In genomic region chr14:105300551-105300950, GRCm38 (mm10) we compare ENCODE assay signal across 19 mouse cellular contexts. TPM values are rescaled to one million over a fixed set of nuclear protein-coding genes. Genes with fewer than 3 reads are reported as not detected.
A peak's percentile ranks its signal among the peaks of the same experiment; 100 is the strongest.
DNase-seq lines count a peak whose midpoint lies in the region; ATAC-seq and TF ChIP-seq lines count a peak whose summit lies in the region.
"Had no signal": no experiment of that assay in that cellular context is flagged by ENCODE, and none has a peak within 500 bp of the region (broad histone marks: within the 10 kb centered on the region; RNA-seq: fewer than 3 reads in every experiment).

No protein-coding gene starts in this region.

- no peak overlapping the region for H3K4me2 ChIP-seq in lung, postnatal 0 days (replicated peaks; ENCODE audit: low read depth, low read length)
- no peak overlapping the region for H3K4me2 ChIP-seq in intestine, postnatal 0 days (replicated peaks; ENCODE audit: low read depth)
- H3K4me2 ChIP-seq: forebrain, embryonic 13.5 days; lung, embryonic 14.5 days; midbrain, embryonic 12.5 days; stomach, embryonic 15.5 days had no signal

- H3K27me3 ChIP-seq in lung, postnatal 0 days (replicated peaks; ENCODE audit: insufficient read depth, low read length) = no peaks in the 10 kb centered on the region
- no peaks in the 10 kb centered on the region for H3K27me3 ChIP-seq in intestine, postnatal 0 days (replicated peaks; ENCODE audit: control insufficient read depth, insufficient read depth, low read length)
- H3K27me3 ChIP-seq: forebrain, embryonic 13.5 days; midbrain, embryonic 12.5 days; Patski; stomach, embryonic 15.5 days had no signal

- no peak overlapping the region for H3K9ac ChIP-seq in lung, postnatal 0 days (replicated peaks; ENCODE audit: low read depth)
- no peak overlapping the region for H3K9ac ChIP-seq in intestine, postnatal 0 days (ENCODE audit: low read depth, low read length)
- H3K9ac ChIP-seq: forebrain, embryonic 13.5 days; lung, embryonic 14.5 days; midbrain, embryonic 12.5 days; stomach, embryonic 15.5 days had no signal

- no peak overlapping the region for H3K4me3 ChIP-seq in lung, postnatal 0 days (ENCODE audit: low read depth, low read length)
- H3K4me3 ChIP-seq in intestine, postnatal 0 days (ENCODE audit: low read depth, low read length) = no peak overlapping the region
- H3K4me3 ChIP-seq: forebrain, embryonic 13.5 days; hindbrain, embryonic 10.5 days; layer of hippocampus, adult 2 months; limb, embryonic 10.5 days; midbrain, embryonic 12.5 days; stomach, embryonic 15.5 days had no signal

- TF ChIP-seq CTCF in lung, postnatal 0 days (IDR thresholded peaks at IDR 0.05) = no peak
- TF ChIP-seq CTCF in intestine, postnatal 0 days (IDR thresholded peaks at IDR 0.05; ENCODE audit: low read depth) = no peak

- no peaks in the 10 kb centered on the region for H3K9me3 ChIP-seq in lung, postnatal 0 days (ENCODE audit: low read length)
- H3K9me3 ChIP-seq in intestine, postnatal 0 days (ENCODE audit: control insufficient read depth) = no peaks in the 10 kb centered on the region
- H3K9me3 ChIP-seq: forebrain, embryonic 13.5 days; hindbrain, embryonic 10.5 days; limb, embryonic 10.5 days; midbrain, embryonic 12.5 days; stomach, embryonic 15.5 days had no signal

- H3K27ac ChIP-seq in lung, postnatal 0 days (ENCODE audit: low read length) = no peak overlapping the region
- no peak overlapping the region for H3K27ac ChIP-seq in intestine, postnatal 0 days (ENCODE audit: low read depth, low read length)
- H3K27ac ChIP-seq: forebrain, embryonic 13.5 days; hindbrain, embryonic 10.5 days; layer of hippocampus, adult 2 months; limb, embryonic 10.5 days; midbrain, embryonic 12.5 days; stomach, embryonic 15.5 days had no signal

- peaks cover 11% of the 10 kb centered on the region; the same call in 1 of the 2 replicates for H3K36me3 ChIP-seq in lung, postnatal 0 days (ENCODE audit: insufficient read depth, low read length)
- H3K36me3 ChIP-seq in intestine, postnatal 0 days (ENCODE audit: control insufficient read depth, insufficient read depth) = peaks cover 29% of the 10 kb centered on the region
- H3K36me3 ChIP-seq: stomach, embryonic 15.5 days had no signal

- WGBS in lung, postnatal 0 days = 68% methylated on average over 10 of the region's 10 CpGs
- WGBS in intestine, postnatal 0 days = 47% methylated on average over 10 of the region's 10 CpGs

- DNase-seq in frontal cortex, adult 2 months (ENCODE audit: extremely low spot score in 1 of 2, low spot score in 1 of 2) = no peak
- DNase-seq in lung, postnatal 0 days (ENCODE audit: low spot score) = peak; percentile 21
- DNase-seq in lung, postnatal 4 days = no peak
- DNase-seq in neural tube, embryonic 10.5 days (ENCODE audit: extremely low spot score, low spot score) = no peak
- no peak for DNase-seq in heart, adult 9 months (ENCODE audit: low spot score in 2 of 2)
- DNase-seq: cerebellum, adult 9-11 months; kidney, postnatal 10 days; lung, embryonic 14.5 days had no signal

- ATAC-seq in frontal cortex, adult (ENCODE audit: low TSS enrichment) = peak; percentile 62
- ATAC-seq in lung, postnatal 0 days = no peak
- 0 out of 2 replicates have a peak, but pooled peaks have one; percentile 36 for ATAC-seq in intestine, postnatal 0 days
- ATAC-seq in megakaryocyte progenitor cell, adult 5-6 weeks (replicated peaks; ENCODE audit: poor library complexity) = peak; percentile 56
- ATAC-seq: activated CD4-positive, CD25-positive, alpha-beta regulatory T cell, adult 4 months; forebrain, embryonic 13.5 days; Patski had no signal

- no peaks in the 10 kb centered on the region for H3K4me1 ChIP-seq in lung, postnatal 0 days (ENCODE audit: insufficient read depth, low read depth, low read length)
- H3K4me1 ChIP-seq in intestine, postnatal 0 days (replicated peaks; ENCODE audit: control insufficient read depth, insufficient read depth, low read length) = no peaks in the 10 kb centered on the region
- H3K4me1 ChIP-seq: forebrain, embryonic 13.5 days; limb, embryonic 10.5 days; midbrain, embryonic 12.5 days; stomach, embryonic 15.5 days had no signal

- TF ChIP-seq EP300 in lung, postnatal 0 days (IDR thresholded peaks at IDR 0.05) = no peak

RNA-seq across cellular contexts. Expression of gene Ndfip2, which starts 42.2 kb away (rescaled TPM):
- polyA plus RNA-seq in frontal cortex, adult 2 months (2012; rRNA removed) = 78.3 and 90.2 TPM in 2 replicates
- polyA plus RNA-seq in lung, postnatal 0 days (2015; fragmentation: Nextera tagmentation; extraction: Ambion mirVana) = 76.7 and 81.0 TPM in 2 replicates
- polyA plus RNA-seq in intestine, postnatal 0 days (2015; fragmentation: Nextera tagmentation; extraction: Ambion mirVana) = 119 and 124 TPM in 2 replicates
- 15.5 and 21.0 TPM in 2 replicates for total RNA-seq in megakaryocyte progenitor cell, adult 5-6 weeks (2015)
- total RNA-seq in megakaryocyte progenitor cell, adult 5-6 weeks (2017) = 12.0 and 13.7 TPM in 2 replicates
